Mouse (Mus musculus) frontal cortex, postnatal 25 days (tissue): Measurements from ENCODE around the gene E2f4.
A peak's percentile ranks its signal among the peaks of the same experiment; 100 is the strongest.
"Not testable (repeated sequence)": the region's sequence is repeated elsewhere in the genome, so short reads cannot be mapped to it uniquely, and the experiment has no call there.

Experiments used
- DNase-seq, 2 experiments: peaks; one replicate each; pipeline ENCODE4 v3.0.0; 2022; ENCODE audit warnings: low spot score in 2 of 2

Gene E2f4

DNA sequence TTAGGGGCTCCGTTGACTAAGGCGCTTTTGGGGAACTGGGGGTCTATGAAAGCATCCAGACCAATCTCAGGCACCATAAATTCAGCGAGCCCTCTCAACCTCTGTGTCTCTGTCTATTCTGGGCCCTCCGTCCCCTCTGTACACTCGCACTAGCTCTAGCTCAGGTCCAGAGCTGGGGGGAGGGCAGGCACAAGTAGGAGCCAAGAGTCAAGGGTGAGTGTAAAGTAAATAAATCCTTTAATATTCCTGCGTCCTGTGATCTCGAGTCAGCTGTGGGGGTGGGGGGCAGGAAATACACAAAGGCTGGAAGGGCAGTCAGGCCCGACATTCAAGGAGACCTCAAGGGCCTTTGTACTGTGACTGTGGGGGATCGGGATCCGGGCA is 28.4 kb upstream of the E2f4 start:
- DNase-seq, result no peak

GRCm38 (mm10) chr8:105269461-105269947 is 28.0 kb upstream of the E2f4 start, which contains the start of gene Hsf4:
Gene Hsf4, plus strand, starts transcription at chr8:105269801.
- no peak for DNase-seq

- DNase-seq, result no peak
These were observed 27.2 kb upstream of the E2f4 start for GRCm38 (mm10) chr8:105270101-105270915.

- no peak for DNase-seq
These were observed 26.6 kb upstream of the E2f4 start for GRCm38 (mm10) chr8:105270916-105271186.

- no peak for DNase-seq
These were observed 22.1 kb upstream of the E2f4 start for GRCm38 (mm10) chr8:105275387-105275786.

GRCm38 (mm10) chr8:105275840-105276239 is 21.6 kb upstream of the E2f4 start, which contains the start of gene Nol3:
Gene Nol3, plus strand, starts transcription at chr8:105276140.
- no peak for DNase-seq

DNA sequence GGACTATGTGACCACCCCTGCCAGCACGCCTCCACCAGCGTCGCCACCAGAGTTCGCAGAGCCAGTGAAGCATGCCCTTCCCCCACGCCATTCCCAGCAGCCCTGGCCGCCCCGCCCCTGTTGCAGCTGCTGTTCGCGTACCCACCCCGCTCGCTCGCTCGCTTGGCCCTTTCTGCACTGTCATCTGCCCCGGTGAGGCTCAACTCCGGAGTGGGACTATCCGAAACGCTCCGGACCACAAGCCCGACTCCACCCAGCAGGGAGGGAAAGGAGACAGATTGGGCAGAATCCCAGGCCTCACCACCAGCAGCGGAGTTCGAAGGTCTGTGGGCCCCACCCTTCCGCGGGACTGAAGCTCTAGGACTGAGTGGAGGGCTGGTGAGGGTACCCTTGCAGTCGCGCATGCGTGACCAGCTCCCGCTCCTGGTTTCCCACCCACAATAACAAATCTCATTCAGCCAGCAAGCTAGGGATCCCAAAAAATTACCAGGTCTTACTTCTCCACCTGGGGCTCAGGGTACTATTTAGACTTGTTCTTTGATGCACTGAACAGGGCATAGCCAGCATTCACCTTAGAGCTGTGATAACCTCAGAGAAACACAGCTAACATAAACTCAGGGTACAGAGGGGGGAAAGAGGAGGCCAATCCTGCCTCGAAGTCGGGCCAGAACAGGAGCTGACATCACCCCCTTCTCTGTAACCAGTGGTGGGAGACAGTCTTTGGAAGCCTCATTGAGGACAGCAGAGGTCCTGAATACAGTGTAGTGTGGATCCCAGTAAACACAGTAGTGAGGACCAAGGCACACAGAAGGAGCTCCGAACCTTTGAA is 21.0 kb upstream of the E2f4 start:
- DNase-seq, result no peak

DNA sequence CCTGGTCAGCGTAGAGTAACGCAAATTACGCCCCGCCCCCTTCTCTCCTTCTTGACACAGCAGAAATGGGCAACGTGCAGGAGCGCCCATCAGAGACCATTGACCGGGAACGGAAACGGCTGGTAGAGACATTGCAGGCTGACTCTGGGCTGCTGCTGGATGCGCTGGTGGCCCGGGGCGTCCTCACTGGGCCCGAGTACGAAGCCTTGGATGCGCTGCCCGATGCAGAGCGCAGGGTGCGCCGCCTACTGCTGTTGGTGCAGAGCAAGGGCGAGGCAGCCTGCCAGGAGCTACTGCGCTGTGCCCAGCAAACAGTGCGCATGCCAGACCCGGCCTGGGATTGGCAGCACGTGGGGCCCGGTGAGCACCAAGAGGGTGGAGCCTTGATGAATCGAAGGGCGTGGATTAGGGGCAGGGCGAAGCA is 18.5 kb upstream of the E2f4 start:
- DNase-seq, result peak in 1 of 2 experiments; percentile 72

GRCm38 (mm10) chr8:105280567-105280966 is 16.9 kb upstream of the E2f4 start:
- DNase-seq, result no peak

- no peak for DNase-seq
These were observed 15.6 kb upstream of the E2f4 start for GRCm38 (mm10) chr8:105281821-105282220.

DNA sequence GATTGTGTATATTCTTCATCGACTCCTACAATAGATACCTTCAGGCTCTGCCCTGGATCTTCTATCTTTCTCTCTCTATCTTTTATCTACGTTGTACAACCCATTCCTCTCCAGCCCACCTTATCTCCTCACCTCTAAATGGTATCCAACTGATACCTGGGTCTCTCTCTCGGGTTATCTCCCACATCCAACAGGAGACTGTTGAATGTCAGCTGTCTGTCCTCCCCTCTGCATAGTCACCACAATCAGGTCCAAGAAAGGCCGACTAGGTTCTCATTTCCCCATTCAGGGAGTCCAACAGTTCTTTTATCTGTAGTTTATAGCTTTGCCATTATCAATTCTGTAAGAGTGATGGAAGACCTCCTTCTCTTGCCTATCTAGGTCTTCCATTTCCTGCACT is 15.2 kb upstream of the E2f4 start:
- no peak for DNase-seq

DNA sequence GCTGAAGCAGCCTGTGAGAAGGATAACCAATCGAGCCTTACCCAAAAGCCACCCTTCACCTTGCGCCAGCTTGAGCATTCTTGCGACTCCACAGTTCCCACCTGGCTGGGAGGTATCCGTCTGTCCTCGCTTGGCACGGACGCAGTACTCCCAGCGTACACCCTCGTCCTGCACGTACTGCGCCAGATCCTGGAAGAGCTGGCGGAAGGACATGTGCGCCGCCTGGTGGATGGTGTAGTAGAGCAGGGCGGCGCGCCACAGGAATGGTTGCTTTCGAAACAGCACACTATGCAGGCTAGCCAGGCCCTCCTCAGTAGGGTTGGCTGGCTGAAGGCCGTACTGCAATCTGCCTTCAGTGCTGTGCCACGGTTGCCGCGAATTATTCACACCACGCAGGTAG is 14.4 kb upstream of the E2f4 start:
- no peak for DNase-seq

DNA sequence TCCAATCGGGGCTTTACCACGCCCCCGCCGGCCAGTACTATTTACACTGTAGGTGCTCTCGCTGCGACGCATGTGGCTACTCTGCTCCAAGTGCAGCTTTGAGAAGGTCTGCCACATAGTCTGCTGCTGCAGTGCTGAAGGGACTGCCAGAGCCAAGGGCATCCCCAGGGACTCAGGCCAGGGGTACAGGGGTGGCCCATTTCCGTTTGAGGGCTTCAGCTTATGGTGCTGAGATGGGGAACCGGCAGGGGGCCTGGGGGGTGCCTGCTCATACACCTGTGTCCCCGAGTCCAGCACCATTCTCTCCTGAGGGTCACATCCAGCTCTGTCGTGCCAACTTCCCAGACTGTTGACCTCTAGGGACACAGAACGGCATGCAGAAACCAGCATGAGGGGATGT is 11.9 kb upstream of the E2f4 start:
- DNase-seq, result no peak

- DNase-seq, result no peak
These were observed 10.6 kb upstream of the E2f4 start for GRCm38 (mm10) chr8:105286907-105287306.

GRCm38 (mm10) chr8:105288231-105288630 is 9.2 kb upstream of the E2f4 start:
- no peak for DNase-seq

- DNase-seq, result peak; percentile 91 to 92
These were observed 8.3 kb upstream of the E2f4 start for GRCm38 (mm10) chr8:105288958-105289732.

GRCm38 (mm10) chr8:105289805-105290460 is 7.5 kb upstream of the E2f4 start, which contains the start of gene 4931428F04Rik:
Gene 4931428F04Rik, minus strand, starts transcription at chr8:105289864.
- no peak for DNase-seq

- peak; percentile 59 to 72 for DNase-seq
These were observed 6.7 kb upstream of the E2f4 start for GRCm38 (mm10) chr8:105290554-105291314.

GRCm38 (mm10) chr8:105291364-105291763 is 6.1 kb upstream of the E2f4 start:
- DNase-seq, result not testable (repeated sequence)

DNA sequence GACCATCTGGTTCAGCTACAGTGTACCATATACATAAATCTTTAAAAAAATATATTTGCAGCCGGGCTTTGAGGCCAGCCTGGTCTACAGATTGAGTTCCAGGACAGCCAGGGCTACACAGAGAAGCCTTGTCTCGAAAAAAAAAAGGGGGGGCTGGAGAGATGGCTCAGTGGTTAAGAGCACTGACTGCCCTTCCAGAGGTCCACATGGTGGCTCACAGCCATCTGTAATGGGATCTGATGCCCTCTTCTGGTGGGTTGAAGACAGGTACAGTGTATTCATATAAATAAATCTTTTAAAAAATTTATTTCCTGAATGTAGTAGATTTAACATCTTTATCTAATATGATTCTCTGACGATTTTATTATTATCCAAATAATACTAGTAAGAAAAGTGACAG is 5.7 kb upstream of the E2f4 start:
- not testable (repeated sequence) for DNase-seq

DNA sequence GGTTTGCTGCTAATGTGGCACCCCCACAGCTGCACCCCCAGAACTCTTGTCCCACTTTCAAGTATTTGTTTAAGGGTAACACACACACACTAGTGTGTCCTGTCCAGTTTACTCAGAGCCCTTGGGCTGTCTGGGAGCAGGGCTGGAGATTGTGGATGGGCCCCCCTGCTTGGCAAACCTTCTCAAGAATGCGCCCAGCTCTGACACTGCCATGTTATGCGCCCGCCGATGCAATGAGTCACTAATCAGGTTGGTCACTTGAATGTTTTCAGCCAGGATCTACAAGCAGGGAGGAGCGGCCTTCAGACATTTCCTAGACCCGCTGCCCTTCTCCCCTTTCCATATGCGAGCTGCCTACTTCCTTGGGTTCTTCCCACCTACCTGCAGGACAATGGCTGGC is 5.0 kb upstream of the E2f4 start:
- DNase-seq, result no peak
